Mouse (Mus musculus): ENCODE measurements at regions not wholly inside any gene's neighbourhood (a gene's known extent, or its start where the extent isn't known, plus 50 kb on each side); places are given as distances from the start of the nearest gene placed in this dataset.

DNA sequence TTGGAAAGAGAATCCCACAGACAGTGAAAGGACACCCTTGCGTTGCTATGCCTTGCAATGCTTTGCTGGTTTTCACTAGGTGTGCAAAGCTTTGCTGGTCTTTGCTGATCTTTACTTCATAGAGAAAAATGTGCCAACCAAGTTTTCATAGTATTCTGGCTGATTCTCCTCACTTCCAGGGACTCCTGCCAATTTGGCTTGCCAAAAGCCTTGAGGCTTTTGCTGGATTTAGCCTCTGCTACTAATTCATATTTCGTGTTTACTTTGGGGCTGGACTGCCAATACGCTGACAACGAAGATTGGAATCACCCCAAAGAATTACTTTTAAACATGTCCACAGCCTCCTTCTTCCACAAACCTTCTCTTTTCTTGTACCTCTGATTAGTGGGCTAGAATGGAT, 162.2 kb upstream of the Ednrb start:
- DNase-seq = peak; percentile 48 to 59

DNA sequence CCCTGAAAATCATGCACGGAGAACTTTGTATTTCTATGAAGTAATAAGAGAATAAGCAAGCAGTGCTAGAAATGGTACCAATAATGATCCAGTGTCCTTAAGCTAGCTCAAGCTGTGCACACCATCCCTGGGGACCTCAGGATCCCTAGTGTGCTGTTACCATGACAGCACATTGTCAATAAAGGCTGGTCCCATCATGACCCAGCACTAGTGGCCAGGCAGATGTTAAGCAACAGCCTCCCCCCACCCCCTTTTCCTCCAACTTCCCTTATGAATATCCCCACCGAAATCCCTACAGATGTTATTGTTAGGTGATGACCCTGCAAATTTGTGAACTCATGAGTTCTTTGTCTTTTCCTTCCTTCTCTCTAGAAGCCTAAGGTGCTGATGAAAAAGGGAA, 160.9 kb upstream of the Ednrb start:
- no peak for DNase-seq

GRCm38 (mm10) chr14:104002421-104002820, 158.2 kb upstream of the Ednrb start:
- no peak for DNase-seq

- DNase-seq = no peak
Measured at GRCm38 (mm10) chr14:103990418-103990817, 146.2 kb upstream of the Ednrb start.

DNA sequence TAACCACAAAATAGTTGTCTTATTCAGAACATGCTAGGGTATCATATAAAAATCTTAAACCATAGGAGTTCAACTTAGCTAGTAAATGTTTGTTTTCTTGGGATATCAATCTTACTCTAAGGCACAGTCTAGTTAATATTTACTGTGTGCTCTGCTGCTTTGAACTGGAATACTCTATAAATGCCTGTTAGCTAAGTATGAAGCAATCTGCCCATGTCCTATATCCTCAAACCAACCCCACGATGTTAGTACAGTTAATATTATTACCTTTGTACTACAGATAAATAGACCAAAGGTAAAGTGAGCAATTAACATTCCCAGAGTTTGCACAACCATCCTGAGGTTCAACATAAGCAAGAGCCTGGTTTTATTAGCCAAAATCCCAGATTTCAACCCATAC, 145.7 kb upstream of the Ednrb start:
- DNase-seq = no peak

GRCm38 (mm10) chr14:103987266-103987665, 143.1 kb upstream of the Ednrb start:
- no peak for DNase-seq

DNA sequence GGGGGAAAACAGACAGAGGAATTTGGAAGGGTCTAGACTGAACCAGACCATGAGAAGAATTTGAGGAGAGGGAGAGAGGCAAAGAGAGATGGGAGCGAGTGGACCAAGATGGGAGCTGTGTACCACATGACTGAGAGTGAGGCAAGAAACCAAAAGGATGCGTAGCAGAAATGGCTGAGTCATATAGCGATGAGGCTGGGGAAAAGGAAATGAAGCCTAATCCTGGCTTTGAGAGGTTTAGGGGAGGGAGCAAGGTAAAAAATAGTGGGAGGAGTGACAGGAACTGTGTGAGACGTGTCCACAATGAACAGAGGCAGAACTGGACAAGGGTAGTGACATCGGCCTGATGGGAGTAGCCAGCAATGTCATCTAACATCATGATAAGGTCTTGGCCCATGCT, 140.1 kb upstream of the Ednrb start:
- DNase-seq = no peak

DNA sequence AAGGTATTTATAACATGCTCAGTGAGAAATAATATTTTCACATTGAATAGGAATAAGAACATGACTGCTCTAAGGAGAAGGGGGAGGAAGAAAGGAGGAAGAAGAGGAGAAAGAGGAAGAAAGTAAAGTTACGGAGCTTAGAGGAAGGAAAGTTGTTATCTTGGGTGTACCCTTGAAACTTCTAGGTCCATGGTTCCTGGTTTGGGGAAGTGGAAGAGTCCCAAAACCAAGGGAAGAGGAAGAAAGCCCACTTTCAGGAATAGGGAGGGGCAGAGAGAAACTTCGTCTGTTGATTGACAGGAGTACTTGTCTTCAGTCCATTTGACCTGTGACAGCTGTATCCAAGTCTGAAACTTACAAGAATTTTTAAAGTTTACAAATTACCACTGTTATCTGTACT, 134.6 kb upstream of the Ednrb start:
- DNase-seq = no peak

- no peak for DNase-seq
Measured at GRCm38 (mm10) chr14:103977769-103978168, 133.6 kb upstream of the Ednrb start.

GRCm38 (mm10) chr14:103973955-103974354, 129.8 kb upstream of the Ednrb start:
- DNase-seq = no peak

- peak; percentile 63 to 66 for DNase-seq
Measured at GRCm38 (mm10) chr14:103973111-103973510, 128.9 kb upstream of the Ednrb start.

- DNase-seq = no peak
Measured at GRCm38 (mm10) chr14:103969305-103969704, 125.1 kb upstream of the Ednrb start.

DNA sequence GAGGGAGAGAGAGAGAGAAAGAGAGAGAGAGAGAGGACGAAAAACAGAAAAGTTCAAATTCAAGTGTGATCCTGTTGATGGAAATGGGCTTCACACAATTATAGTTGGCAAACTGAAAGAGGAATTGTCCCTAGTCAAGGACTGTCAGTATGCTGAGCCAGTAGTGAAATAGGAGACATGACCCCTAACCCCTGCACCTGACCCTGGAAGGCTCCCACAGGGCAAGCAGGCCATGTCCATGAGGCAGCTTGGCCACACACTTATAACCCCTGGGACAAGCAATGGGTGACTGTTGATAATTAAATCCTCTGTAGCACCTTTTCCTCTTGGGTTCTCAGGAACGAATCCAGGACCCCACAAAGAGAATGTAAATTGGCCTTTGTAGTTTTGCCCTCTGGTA, 122.1 kb upstream of the Ednrb start:
- no peak for DNase-seq

- no peak for DNase-seq
Measured at GRCm38 (mm10) chr14:103962303-103962881, 118.2 kb upstream of the Ednrb start.

- no peak for DNase-seq
Measured at GRCm38 (mm10) chr14:103951899-103952298, 107.7 kb upstream of the Ednrb start.

GRCm38 (mm10) chr14:103949950-103950349, 105.7 kb upstream of the Ednrb start:
- DNase-seq = no peak

DNA sequence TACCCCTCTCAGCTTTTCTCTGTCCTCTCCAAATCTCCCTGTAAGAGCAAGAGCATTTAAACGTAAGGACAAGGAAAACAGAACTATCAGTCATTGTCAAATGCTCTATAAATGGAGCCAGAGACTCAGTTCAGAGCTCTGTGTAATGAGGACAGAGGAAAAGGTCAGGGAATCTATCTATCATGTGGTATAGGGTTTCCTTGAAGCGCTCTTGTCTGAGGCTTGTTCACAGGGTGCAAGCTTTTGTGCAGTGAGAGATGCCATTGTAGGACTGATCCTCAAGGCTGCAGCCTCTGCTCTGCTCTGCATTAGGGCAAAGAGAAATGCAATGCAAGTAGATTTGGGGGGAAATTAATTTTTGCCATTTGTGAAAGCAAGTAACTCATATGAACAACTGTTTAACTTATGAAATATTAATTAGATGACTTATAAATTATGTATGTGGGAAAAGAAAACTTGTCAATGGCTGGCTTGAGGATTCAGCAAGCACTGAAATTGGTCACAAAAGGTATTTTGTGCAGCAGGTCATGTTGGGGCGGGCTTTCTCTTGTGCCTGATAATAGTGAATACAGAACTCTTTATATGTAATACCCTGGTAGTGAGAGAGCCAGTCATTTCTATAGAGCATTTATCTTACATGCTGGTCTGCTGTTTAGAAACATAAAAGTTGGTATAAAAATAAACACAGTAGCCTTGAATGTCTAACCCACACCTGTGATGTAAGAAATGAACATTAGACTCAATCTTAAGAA, 104.0 kb upstream of the Ednrb start:
- peak; percentile 15 to 34 for DNase-seq

DNA sequence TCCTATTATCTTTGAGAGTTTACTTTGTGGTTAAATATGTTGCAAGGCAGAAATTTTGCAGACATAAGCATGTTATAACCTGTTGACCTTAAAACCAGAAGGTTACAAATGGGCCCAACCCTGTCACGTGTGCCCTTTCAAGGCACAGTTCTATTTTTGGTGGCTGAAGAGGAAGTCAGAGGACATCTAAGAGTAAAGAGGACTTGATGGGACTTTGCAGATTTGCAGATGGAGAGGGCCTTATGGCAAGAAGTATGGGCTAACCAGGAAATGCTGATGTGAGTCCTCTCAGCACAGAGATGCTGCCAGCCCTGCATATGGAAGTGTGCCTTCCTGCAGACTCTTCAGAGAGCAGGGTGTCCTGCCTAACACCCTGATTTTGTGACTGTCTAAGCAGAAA, 101.6 kb upstream of the Ednrb start:
- DNase-seq = no peak

DNA sequence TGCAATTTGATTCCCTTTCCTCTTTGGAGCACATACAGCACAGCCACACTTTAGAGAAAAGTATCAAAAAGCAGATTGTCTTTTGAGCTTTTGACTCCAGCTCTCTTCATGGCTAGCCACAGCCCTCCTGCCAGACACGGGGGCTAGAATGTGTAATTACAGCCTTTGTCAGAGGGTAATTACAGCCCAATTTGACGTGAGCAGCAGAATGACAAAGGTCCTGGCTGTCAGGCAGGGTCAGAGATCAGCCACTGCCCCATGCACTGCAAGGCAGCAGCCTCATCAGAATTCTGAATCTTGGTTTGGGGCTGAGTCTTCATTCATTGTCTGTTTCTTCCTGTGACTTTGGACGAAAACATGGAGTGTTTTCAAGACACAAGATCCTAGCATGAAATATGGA, 95.7 kb upstream of the Ednrb start:
- no peak for DNase-seq

GRCm38 (mm10) chr14:103938937-103939336, 94.7 kb upstream of the Ednrb start:
- no peak for DNase-seq

DNA sequence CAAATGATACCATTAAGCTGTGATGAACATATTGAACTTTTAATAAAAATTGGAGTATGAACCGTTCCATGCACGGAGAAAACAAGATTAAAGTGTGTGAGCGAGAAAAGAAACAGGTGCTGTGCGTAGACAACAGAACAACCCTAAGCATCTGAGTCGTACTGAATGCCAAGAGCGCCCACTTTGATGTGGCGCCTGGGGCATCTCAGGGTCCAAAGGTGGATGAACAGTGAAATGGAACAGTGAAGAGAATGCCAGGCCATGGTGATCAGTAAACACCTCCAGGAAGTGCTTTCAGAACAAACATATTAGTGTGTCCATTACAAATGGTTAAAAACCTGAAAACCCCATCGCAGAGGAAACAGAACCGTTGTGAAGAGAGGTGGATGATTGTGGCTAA, 94.0 kb upstream of the Ednrb start:
- no peak for DNase-seq

GRCm38 (mm10) chr14:103937700-103938099, 93.5 kb upstream of the Ednrb start:
- no peak for DNase-seq

GRCm38 (mm10) chr14:103933813-103934212, 89.6 kb upstream of the Ednrb start:
- DNase-seq = no peak

DNA sequence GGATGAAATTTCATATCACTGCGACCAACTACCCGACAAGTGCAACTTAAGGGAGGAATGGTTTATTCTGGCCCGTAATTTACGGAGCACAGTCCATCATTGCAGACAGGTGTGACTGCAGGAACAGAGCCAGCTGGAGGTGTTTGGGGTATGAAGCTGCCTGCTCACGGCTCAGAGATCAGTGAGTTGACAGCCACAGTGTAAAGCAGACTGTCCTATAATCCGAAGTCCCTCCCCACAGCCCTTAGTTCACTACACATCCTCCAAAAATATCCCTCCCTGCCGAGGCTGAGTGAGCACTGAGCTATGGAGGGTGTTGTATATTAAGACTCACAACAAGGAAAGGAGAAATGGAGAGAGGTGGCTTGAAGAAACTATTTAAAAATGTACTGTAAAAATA, 88.0 kb upstream of the Ednrb start:
- no peak for DNase-seq

Measured in adrenal gland, postnatal 36 days (tissue).